Mouse (Mus musculus) heart, adult 2 months (tissue): ENCODE results near the gene Rab4b.

Source experiments
- CTCF ChIP-seq: fragments of 200-600 bp; IDR thresholded peaks from 2 replicates; pipeline ENCODE4 v1.8.1; 2022; ENCODE audit warnings: antibody characterized with exemption, mild to moderate bottlenecking, moderate library complexity
- POLR2A ChIP-seq: fragments of 200-500 bp; IDR thresholded peaks from 2 replicates; pipeline ENCODE4 v1.6.1; 2011; ENCODE audit warnings: mild to moderate bottlenecking, low read depth, low read length, control low read depth; ENCODE audit not compliant: insufficient read depth

DNA sequence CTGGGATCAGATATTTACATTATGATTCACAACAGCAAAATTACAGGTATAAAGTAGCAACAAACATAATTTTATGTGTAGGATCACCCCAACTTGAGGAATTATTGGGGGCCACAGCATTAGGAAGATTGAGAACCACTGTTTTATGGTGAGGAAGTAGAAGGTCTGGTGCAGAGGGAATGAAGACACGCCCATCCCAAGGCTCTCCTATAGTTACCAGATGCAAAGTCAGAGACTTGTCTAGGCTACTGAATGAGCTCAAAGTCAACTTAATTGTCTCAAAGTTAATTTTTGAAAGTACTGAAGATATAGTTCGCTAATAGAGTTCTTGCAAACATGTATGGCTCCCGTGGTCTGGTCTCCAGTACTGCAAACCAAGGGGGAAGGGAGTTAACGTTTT lies 44.9 kb downstream of the Rab4b start:
- no peak for TF ChIP-seq POLR2A
- no peak for TF ChIP-seq CTCF
